Mouse (Mus musculus) ovary, adult 18-20 months (tissue): Measurements from ENCODE around the gene Sdhaf2.
"Not testable (repeated sequence)": the region's sequence is repeated elsewhere in the genome, so short reads cannot be mapped to it uniquely, and the experiment has no call there.

ENCODE experiments used
- DNase-seq: peaks from one replicate; pipeline ENCODE4 v3.0.0; 2022; ENCODE audit warnings: low spot score, mixed read lengths

Gene Sdhaf2

GRCm38 (mm10) chr19:10525910-10526309 is at the start of gene Sdhaf2:
Gene Sdhaf2 (minus strand): TSS chr19:10526142.
- no peak for DNase-seq

- no peak for DNase-seq
Measured at GRCm38 (mm10) chr19:10569627-10570026, 43.7 kb upstream of the Sdhaf2 start.

DNA sequence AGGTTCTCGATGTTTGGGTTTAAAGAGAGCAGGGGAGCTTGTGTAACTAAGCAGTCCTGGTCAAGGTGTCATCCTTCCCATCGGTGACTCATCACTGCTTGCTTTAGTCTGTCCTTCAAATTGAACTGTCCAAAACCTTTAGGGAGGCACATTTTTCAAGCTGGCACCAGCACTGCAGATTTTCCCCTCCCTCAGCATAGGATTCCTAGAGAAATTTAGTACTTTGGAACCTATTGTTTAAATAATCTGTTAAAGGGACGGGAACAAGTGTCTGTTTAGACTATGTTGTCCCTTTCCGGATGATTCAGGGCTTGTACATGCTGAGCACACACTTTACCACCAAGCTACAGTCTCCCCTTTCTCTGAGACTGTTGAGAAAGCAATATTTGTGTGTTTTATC is 39.3 kb upstream of the Sdhaf2 start:
- DNase-seq: no peak

DNA sequence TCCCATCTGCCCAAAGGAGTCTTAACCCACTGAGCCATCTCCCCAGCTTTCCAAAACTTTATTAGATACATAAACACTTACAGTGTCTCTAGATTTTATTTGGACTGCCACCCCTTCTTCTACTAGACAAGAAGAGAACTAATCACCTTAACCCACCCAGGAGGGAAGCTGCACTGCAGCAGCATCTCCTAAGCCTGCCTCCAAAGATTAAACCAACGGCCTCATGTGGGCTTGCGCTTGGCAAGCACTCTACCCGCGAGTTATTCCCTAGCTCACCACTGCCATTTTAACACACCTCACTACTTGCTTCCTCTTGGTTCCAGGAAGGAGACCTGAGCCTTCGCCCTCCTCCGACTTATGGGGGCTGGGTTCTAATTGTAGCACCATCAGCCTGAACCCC is 38.3 kb upstream of the Sdhaf2 start:
- no peak for DNase-seq

DNA sequence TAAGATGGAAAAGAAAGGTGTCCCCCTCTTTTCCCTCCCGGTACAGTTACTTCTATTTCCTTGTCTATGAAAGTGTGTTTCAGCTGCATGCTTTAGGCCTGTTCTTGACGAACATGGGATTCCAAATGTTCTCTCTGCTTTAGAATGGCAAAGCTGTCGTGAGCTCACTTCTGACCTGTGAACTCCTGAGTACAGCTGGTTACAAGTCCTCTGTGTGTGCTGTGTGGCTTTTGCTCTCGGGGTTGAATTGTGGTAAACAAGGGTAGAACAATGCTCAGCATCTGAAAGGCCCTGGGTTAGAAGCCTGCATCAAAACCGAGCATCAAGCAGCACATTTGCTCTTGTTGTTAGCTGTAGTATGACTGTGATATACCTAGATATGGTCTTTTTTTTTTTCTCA is 36.4 kb upstream of the Sdhaf2 start:
- DNase-seq: no peak

DNA sequence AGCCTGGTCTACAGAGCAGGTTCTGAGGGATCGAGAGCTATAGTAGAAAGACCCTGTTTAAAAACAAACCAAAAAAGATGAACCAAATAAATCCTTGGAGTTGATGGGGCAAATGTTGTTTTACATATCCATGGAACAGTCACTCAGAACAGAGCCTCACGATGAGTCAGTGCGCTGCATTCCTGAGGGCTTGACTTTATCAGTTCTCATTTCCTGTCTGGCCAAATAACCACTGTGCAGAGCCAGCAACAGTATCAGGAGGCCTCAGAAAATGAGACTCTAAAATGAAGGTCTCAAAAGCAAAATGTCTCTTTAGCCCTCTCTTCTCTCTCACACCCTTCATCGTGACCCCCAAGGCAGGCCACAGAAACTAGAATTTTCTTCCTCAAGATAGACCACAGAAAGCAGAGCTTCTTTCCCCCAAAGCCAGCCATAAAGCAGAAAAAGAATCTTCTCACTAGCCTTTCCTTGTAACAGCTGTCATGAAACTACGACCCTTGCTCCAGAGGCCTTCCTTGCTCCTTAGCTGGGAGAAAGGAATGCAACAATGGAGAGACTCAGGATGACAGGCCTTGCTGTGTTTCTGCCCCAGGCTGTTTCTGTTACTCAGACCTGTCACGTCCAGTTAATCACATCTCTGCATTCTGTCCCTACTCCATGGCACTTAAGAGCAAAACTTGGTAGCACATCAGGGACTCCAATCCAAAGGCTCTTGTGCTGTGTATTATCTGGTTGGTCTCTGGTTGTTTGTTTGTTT is 35.8 kb upstream of the Sdhaf2 start:
- peak; percentile 28 for DNase-seq

DNA sequence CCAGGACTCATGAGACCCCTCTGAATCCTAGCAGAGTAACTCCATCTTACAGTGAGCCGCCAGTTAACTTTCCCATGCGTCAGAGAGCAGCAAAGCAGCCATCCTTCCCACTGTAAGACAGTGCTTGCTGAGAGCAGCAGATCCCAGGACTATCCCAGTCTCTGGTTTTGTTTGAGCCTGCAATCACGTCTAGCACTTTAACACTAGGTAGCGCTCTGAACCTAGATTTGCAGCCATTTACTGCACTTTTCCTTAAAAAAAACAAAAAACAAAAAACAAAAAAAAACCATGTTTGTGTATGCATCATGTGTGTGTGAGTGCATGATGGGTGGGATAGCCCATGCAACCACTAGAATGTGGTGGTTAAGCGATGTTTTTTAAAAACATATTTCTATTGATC is 34.2 kb upstream of the Sdhaf2 start:
- DNase-seq: no peak

DNA sequence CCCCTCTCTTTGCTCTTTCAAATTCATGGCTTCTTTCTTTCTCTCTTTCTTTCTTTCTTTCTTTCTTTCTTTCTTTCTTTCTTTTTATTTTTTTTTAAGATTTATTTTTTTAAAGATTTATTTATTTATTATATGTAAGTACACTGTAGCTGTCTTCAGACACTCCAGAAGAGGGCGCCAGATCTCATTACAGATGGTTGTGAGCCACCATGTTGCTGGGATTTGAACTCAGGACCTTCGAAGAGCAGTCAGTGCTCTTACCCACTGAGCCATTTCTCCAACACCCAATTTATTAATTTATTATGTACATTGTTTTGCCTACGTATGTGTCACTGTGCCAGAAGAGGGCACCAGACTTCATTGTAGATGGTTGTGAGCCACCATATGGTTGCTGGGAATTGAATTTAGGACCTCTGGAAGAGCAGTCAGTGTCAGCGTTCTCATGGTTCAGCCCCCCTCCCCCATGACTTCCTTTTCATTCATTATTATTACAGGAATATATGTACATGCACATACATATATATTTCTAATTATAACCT is 32.0 kb upstream of the Sdhaf2 start:
- not testable (repeated sequence) for DNase-seq

DNA sequence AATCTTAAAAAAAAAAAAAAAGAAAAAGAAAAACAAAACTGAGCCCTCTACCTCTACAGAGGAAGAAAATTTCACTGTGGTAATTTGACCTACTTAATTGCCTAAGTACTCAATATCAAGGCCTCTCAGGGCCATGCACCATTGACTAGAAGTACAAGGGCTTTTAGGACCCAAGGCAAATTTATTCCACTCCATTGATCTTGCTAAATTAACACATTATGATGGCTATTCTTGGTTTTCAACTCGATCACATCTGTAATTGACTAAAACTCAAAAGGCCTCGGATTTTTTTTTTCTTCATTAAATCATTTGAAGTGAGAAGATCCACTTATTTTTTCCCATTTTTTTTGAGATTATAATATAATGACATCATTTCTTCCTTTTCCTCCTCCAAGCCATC is 31.5 kb upstream of the Sdhaf2 start:
- DNase-seq: no peak

DNA sequence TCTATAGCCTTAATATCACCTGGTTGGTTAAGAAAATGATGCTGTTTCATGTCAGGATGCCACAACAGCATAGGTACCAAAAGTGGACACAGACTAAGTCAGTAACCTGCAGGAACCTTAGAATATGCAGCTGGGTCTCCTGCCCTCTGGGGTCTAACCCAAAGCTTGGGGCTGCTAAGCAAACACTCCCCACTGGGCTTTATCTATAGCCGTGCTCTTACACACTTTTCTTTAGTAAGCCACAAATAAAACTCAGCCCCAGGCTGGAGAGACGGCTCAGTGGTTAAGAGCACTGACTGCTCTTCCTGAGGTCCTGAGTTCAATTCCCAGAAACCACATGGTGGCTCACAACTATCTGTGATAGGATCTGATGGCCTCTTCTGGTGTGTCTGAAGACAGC is 31.1 kb upstream of the Sdhaf2 start:
- no peak for DNase-seq

GRCm38 (mm10) chr19:10555624-10556510 is 29.9 kb upstream of the Sdhaf2 start, which contains the start of gene Tmem216:
Gene Tmem216 (minus strand): TSS chr19:10556238.
- DNase-seq: peak; percentile 72

DNA sequence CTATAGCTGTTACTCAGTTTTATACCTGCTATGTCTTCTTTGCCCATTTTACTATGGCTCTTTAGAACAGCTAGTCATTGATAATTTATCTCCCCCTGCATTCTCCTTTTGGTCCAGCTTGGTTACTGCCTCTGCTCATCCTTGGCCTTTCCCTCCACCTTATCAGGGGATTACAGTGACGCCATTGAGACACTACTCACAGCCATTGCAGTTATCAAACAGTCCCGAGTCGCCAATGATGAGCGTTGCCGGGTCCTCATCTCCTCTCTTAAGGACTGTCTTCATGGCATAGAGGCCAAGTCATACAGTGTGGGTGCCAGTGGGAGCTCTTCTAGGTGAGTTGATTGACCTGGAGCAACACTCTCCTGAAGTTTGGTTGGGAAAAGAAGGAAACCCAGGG is 13.5 kb upstream of the Sdhaf2 start:
- DNase-seq: no peak

DNA sequence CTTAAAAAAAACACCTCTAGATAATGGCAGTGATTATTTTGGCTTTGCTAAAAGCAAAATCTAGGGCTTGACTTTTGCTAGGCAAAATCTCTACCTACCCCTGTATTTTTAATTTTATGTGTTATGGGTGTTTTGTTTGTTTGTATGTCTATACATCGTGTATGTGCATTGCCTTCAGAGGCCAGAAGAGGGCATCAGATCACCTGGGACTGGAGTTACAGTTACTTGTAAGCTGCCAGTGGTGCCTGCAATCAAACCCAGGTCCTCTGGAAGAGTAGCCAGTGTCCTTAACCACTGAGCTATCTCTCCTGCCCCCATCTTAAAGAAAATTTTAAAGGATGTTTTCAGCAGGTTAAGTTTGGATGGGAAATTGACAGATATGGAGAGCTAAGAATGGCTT is 4.1 kb upstream of the Sdhaf2 start:
- DNase-seq: no peak

GRCm38 (mm10) chr19:10525106-10525901 is 638 bp downstream of the Sdhaf2 start, which contains the start of gene Cpsf7:
Gene Cpsf7 (plus strand): TSS chr19:10525266.
- peak; percentile 86 for DNase-seq

DNA sequence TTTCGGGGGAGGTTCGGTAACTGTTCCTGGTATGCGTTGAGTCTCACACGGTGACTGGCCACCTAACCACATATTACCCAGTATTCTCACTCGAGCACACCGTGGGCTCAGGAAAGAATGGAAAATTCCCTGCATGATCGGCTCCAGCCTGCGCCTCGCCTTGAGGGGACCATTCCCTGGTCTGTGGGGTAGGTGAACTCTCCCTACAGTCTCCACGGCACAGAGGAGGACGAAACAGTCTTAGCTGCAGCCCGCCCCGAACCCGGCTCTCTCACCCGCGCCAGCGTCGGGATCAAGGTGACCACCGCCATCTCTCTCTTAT is 1.2 kb downstream of the Sdhaf2 start:
- no peak for DNase-seq

GRCm38 (mm10) chr19:10523483-10524080 is 2.4 kb downstream of the Sdhaf2 start:
- no peak for DNase-seq

DNA sequence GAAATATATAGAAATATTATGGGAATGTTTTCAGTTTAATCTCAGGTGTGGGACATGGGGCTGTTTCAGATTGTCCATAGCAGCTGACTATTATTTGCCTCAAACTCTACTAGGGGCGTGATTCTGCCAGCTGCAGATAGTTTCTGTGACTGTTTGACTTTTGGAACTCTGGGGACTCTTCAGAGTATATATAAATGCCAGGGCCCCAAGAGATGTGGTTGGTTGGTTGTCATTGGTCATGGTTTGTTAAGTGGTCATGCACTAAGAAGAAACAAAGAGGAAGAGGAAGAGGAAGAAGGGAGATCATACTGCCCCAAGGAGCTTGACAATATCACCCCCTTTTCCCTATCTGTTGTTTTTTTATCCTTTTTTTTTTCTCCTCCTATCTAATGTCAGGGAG is 4.0 kb downstream of the Sdhaf2 start:
- DNase-seq: no peak

DNA sequence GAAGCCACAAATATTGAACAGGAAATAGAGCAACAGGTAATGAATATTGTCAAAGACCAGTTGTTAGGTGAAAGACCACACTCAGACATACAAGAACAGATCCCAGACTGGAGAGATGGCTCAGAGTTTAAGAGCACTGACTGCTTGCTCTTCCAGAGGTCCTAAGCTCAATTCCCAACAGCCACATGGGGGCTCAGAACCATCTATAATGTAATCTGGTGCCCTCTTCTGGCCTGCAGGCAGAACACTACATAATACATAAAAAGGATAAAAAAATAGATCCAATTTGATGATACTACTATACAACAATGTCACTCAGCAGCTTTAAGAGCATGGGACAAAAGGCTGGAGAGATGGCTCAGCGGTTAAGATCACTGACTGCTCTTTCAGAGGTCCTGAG is 5.6 kb downstream of the Sdhaf2 start:
- no peak for DNase-seq

DNA sequence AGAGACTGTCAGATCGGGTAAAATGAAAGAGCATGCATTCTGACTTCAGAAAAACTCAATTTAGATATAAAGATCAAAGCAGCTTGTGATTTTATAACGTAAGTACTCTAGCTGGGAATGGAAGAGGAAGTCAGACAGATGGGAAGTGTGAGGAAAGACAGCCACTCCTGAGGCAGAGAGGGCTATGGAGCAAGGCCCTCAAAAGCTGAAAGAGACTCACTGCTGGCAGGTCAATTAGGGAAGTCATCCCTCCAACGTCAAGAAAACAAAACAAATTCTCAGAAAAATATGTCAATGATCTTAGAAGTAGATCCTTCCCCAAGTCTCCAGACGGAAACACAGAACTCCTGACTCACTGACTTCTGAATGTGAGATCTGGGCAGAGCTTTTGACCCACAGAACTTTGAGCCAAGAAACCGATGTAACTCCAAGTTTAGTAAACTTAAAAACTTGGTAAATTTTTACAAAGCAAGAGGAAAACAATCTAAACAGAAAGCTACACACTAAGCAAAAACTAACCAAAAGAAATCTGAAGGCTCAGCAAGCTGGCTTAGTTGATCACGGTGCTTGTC is 15.1 kb downstream of the Sdhaf2 start:
- DNase-seq: no peak

GRCm38 (mm10) chr19:10502571-10502970 is 23.4 kb downstream of the Sdhaf2 start:
- DNase-seq: no peak

DNA sequence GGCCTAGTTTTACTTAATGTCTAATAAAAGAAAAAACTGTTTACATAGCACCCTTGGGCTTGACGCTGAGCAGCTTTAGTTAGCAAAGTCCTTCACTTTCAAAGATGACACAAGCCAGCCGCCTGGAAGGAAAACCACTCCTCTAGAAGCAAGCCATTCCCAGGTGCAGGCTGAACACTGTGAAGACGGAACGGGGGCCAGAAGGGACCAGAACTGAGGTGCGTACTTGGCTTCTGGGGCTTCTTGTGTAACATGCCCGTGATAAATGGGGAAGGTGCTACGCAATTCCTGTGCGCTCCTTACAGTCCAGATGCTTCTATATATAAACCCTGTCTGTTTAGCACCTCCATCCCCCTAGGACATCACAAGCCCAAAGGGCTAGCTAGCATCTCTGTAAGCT is 25.4 kb downstream of the Sdhaf2 start:
- no peak for DNase-seq
